Mouse (Mus musculus) embryonic facial prominence, embryonic 14.5 days (tissue): ENCODE measurements at regions not wholly inside any gene's neighbourhood (a gene's known extent, or its start where the extent isn't known, plus 50 kb on each side); places are given as distances from the start of the nearest gene placed in this dataset.
A peak's percentile ranks its signal among the peaks of the same experiment; 100 is the strongest.

Source experiments
- ATAC-seq: fragments of 200-750 bp; cut with Nextera tagmentation; 2 replicates; pipeline ENCODE4 v1.8.0; 2017; ENCODE audit warnings: low read depth, moderate number of reproducible peaks, moderate TSS enrichment
- DNase-seq: peaks from one replicate; pipeline ENCODE4 v3.0.0-alpha.2; 2015; ENCODE audit warnings: low spot score
- H3K27ac ChIP-seq: fragments of 300-500 bp; sonication (generic); replicated peaks from 2 replicates; pipeline ENCODE4 v1.5.1; 2014; ENCODE audit warnings: low read depth, mild to moderate bottlenecking, low read length, moderate library complexity
- H3K27me3 ChIP-seq: fragments of 300-500 bp; sonication (generic); replicated peaks from 2 replicates; pipeline ENCODE4 v1.6.1; 2014; ENCODE audit warnings: low read length; ENCODE audit not compliant: control insufficient read depth, insufficient read depth
- H3K36me3 ChIP-seq: fragments of 300-500 bp; sonication (generic); 2 replicates; pipeline ENCODE4 v1.6.1; 2014; ENCODE audit warnings: low read length, mixed read lengths; ENCODE audit not compliant: control insufficient read depth, insufficient read depth
- H3K4me1 ChIP-seq: fragments of 300-500 bp; sonication (generic); 2 replicates; pipeline ENCODE4 v1.6.1; 2014; ENCODE audit warnings: antibody characterized with exemption, low read length; ENCODE audit not compliant: control insufficient read depth, insufficient read depth
- H3K4me2 ChIP-seq: fragments of 300-500 bp; sonication (generic); 2 replicates; pipeline ENCODE4 v1.6.1; 2014; ENCODE audit warnings: low read depth, mild to moderate bottlenecking, low read length, moderate library complexity, mixed read lengths
- H3K4me3 ChIP-seq: fragments of 300-500 bp; sonication (generic); 2 replicates; pipeline ENCODE4 v1.5.1; 2014; ENCODE audit warnings: low read depth, mild to moderate bottlenecking, low read length
- H3K9ac ChIP-seq: fragments of 300-500 bp; sonication (generic); 2 replicates; pipeline ENCODE4 v1.6.1; 2014; ENCODE audit warnings: low read depth, mild to moderate bottlenecking, low read length, moderate library complexity, mixed read lengths
- H3K9me3 ChIP-seq: fragments of 300-500 bp; sonication (generic); 2 replicates; pipeline ENCODE4 v1.6.1; 2016; ENCODE audit warnings: low read length; ENCODE audit not compliant: control insufficient read depth
- WGBS: fragments of 180-500 bp; shearing (Covaris S2); extraction: QIAGEN DNeasy Blood & Tissue Kit; methylation state at CpG from one replicate; pipeline ENCODE4 v1.1.7; 2014; 5-methylcytosine and 5-hydroxymethylcytosine counted together

GRCm38 (mm10) chr7:62179387-62179786 lies 167.0 kb upstream of the Ndn start:
- DNase-seq (peak; percentile 1), ATAC-seq (no peak)
- Histone ChIP-seq H3K27ac (no peak overlapping the region), H3K4me1 (no peaks in the 10 kb centered on the region), H3K27me3 (no peaks in the 10 kb centered on the region), H3K9ac (no peak overlapping the region), H3K36me3 (no peaks in the 10 kb centered on the region), H3K9me3 (no peaks in the 10 kb centered on the region), H3K4me3 (no peak overlapping the region), H3K4me2 (no peak overlapping the region)
- WGBS: 50% methylated on average over 2 of the region's 2 CpGs

- ATAC-seq: no peak
- peak overlapping the region; percentile 40 for H3K9ac ChIP-seq
- no peaks in the 10 kb centered on the region for H3K27me3 ChIP-seq
- no peaks in the 10 kb centered on the region for H3K4me1 ChIP-seq
- H3K4me2 ChIP-seq: peak overlapping the region; percentile 47
- no peak for DNase-seq
- peak overlapping the region; percentile 16 for H3K4me3 ChIP-seq
- H3K9me3 ChIP-seq: no peaks in the 10 kb centered on the region
- H3K27ac ChIP-seq: no peak overlapping the region
- no peaks in the 10 kb centered on the region for H3K36me3 ChIP-seq
Measured at GRCm38 (mm10) chr7:62208529-62208928, 137.8 kb upstream of the Ndn start.

GRCm38 (mm10) chr7:62209117-62209700 lies 137.2 kb upstream of the Ndn start:
- Histone ChIP-seq H3K27me3 (no peaks in the 10 kb centered on the region), H3K27ac (no peak overlapping the region), H3K4me1 (no peaks in the 10 kb centered on the region), H3K9me3 (no peaks in the 10 kb centered on the region), H3K4me2 (peak overlapping the region; percentile 42), H3K9ac (peak overlapping the region; percentile 64), H3K36me3 (no peaks in the 10 kb centered on the region), H3K4me3 (peak overlapping the region; percentile 43)
- peak; percentile 88 for DNase-seq
- 27% methylated on average over 12 of the region's 12 CpGs for WGBS
- peak; percentile 76 for ATAC-seq

GRCm38 (mm10) chr7:62225184-62225583 lies 121.2 kb upstream of the Ndn start:
- no peak for DNase-seq
- no peak overlapping the region for H3K9ac ChIP-seq
- no peaks in the 10 kb centered on the region for H3K4me1 ChIP-seq
- no peaks in the 10 kb centered on the region for H3K36me3 ChIP-seq
- no peak overlapping the region for H3K4me3 ChIP-seq
- no peak overlapping the region for H3K27ac ChIP-seq
- 25% methylated on average over 4 of the region's 4 CpGs for WGBS
- 0 out of 2 replicates have a peak overlapping the region, but pooled peaks have one; percentile 4 for H3K4me2 ChIP-seq
- no peak for ATAC-seq
- no peaks in the 10 kb centered on the region for H3K9me3 ChIP-seq
- no peaks in the 10 kb centered on the region for H3K27me3 ChIP-seq

GRCm38 (mm10) chr7:62227727-62228126 lies 118.6 kb upstream of the Ndn start:
- DNase-seq (no peak), ATAC-seq (no peak)
- Histone ChIP-seq H3K27me3 (no peaks in the 10 kb centered on the region), H3K36me3 (no peaks in the 10 kb centered on the region), H3K9me3 (no peaks in the 10 kb centered on the region), H3K4me2 (no peak overlapping the region), H3K4me1 (peaks cover 9% of the 10 kb centered on the region), H3K9ac (no peak overlapping the region), H3K4me3 (no peak overlapping the region), H3K27ac (no peak overlapping the region)
- 8% methylated on average over 1 of the region's 1 CpGs for WGBS

- peak; percentile 21; the same call in 1 of the 2 replicates for ATAC-seq
- H3K9ac ChIP-seq: 0 out of 2 replicates have a peak overlapping the region, but pooled peaks have one; percentile 28
- peaks cover 9% of the 10 kb centered on the region for H3K4me1 ChIP-seq
- H3K4me3 ChIP-seq: peak overlapping the region; percentile 15
- H3K9me3 ChIP-seq: no peaks in the 10 kb centered on the region
- DNase-seq: no peak
- H3K27ac ChIP-seq: peak overlapping the region; percentile 77
- WGBS: 10% methylated on average over 2 of the region's 2 CpGs
- no peaks in the 10 kb centered on the region for H3K36me3 ChIP-seq
- peak overlapping the region; percentile 49 for H3K4me2 ChIP-seq
- H3K27me3 ChIP-seq: no peaks in the 10 kb centered on the region
Measured at GRCm38 (mm10) chr7:62230713-62231112, 115.7 kb upstream of the Ndn start.

- Histone ChIP-seq H3K36me3 (no peaks in the 10 kb centered on the region), H3K9me3 (no peaks in the 10 kb centered on the region), H3K27me3 (no peaks in the 10 kb centered on the region), H3K4me3 (peak overlapping the region; percentile 15), H3K4me2 (peak overlapping the region; percentile 49), H3K9ac (0 out of 2 replicates have a peak overlapping the region, but pooled peaks have one; percentile 28), H3K27ac (peak overlapping the region; percentile 77), H3K4me1 (peaks cover 9% of the 10 kb centered on the region)
- WGBS: 23% methylated on average over 13 of the region's 13 CpGs
- peak; percentile 93 for ATAC-seq
- DNase-seq: peak; percentile 94
Measured at GRCm38 (mm10) chr7:62231120-62231574, 115.2 kb upstream of the Ndn start.

- Histone ChIP-seq H3K9me3 (no peaks in the 10 kb centered on the region), H3K9ac (no peak overlapping the region), H3K36me3 (no peaks in the 10 kb centered on the region), H3K27me3 (no peaks in the 10 kb centered on the region), H3K4me2 (peak overlapping the region; percentile 49), H3K4me3 (no peak overlapping the region), H3K27ac (peak overlapping the region; percentile 77), H3K4me1 (peaks cover 9% of the 10 kb centered on the region)
- DNase-seq (peak; percentile 67), ATAC-seq (peak; percentile 17; the same call in 1 of the 2 replicates)
- 41% methylated on average over 5 of the region's 5 CpGs for WGBS
Measured at GRCm38 (mm10) chr7:62232076-62232475, 114.3 kb upstream of the Ndn start.

GRCm38 (mm10) chr7:62234037-62234436 lies 112.3 kb upstream of the Ndn start:
- Histone ChIP-seq H3K9me3 (no peaks in the 10 kb centered on the region), H3K4me2 (no peak overlapping the region), H3K27ac (0 out of 2 replicates have a peak overlapping the region, but pooled peaks have one; percentile 0), H3K36me3 (no peaks in the 10 kb centered on the region), H3K4me3 (no peak overlapping the region), H3K27me3 (no peaks in the 10 kb centered on the region), H3K4me1 (peaks cover 9% of the 10 kb centered on the region), H3K9ac (no peak overlapping the region)
- 46% methylated on average over 6 of the region's 6 CpGs for WGBS
- ATAC-seq (no peak), DNase-seq (peak; percentile 31)
